Mouse (Mus musculus) adrenal gland (tissue): ENCODE measurements at regions not wholly inside any gene's neighbourhood (a gene's known extent, or its start where the extent isn't known, plus 50 kb on each side); places are given as distances from the start of the nearest gene placed in this dataset.

Experiments
- intact Hi-C: fragments of 180-260 bp; cut with DNase I; formaldehyde crosslinking; loops from one replicate; pipeline ENCODE4 v1.15.1; 2025

DNA sequence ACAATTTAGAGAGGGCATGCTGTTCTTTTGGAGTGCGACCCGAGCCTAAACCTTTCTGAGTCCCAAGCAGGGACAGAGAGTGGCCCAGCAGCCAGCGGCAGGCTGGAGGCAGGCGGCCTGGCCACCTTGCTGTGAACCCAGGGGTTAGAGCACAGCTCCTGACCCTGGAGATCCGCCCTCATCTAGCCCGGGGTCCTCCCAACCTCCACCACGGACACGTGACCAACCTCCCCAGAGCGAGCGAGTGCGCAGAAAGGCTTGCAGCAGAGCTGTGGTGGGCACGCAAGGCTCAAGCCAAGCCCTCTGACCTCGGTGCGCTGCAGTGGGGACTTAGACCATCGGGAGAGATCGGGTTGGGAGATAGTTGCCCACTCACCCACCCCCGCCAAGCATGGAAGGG is 106.9 kb downstream of the Zfp788 start:
- intact Hi-C loops, result loop anchor here (5.0 kb wide), 1 partner anchor 82 kb away; no protein-coding TSS in a partner anchor
